In the genomic region with DNA sequence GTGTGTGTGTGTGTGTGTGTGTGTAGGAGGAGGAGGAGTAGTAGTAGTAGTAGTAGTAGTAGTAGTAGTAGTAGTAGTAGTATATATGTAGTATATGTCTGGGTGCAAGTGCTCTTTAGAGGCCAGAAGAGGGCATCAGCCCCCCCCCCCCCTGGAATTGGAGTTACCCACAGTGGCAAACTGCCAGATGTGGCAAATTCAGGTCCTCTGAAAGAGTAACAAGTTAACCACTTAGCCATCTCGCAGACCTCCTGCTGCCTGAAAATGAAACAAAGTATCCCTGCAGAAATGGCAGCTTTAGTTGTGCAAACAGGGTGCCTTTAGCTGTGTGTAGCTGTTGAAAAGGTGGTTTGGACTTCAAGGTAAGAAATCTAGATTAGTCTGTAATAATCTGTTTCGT, we compare ENCODE assay signal across 8 mouse cellular contexts. TPM values are rescaled to one million over a fixed set of nuclear protein-coding genes. Genes with fewer than 3 reads are reported as not detected.
DNase-seq lines count a peak whose midpoint lies in the region; ATAC-seq and TF ChIP-seq lines count a peak whose summit lies in the region.

No protein-coding gene starts in this region.

- no peak overlapping the region for H3K9ac ChIP-seq in embryonic facial prominence, embryonic 13.5 days
- no peak overlapping the region for H3K9ac ChIP-seq in kidney, postnatal 0 days (ENCODE audit: low read depth, low read length)

- H3K27me3 ChIP-seq in megakaryocyte, embryonic 14.5 days (replicated peaks) = no peaks in the 10 kb centered on the region
- H3K27me3 ChIP-seq in embryonic facial prominence, embryonic 13.5 days = no peaks in the 10 kb centered on the region
- H3K27me3 ChIP-seq in kidney, postnatal 0 days (ENCODE audit: insufficient read depth, low read length) = no peaks in the 10 kb centered on the region
- H3K27me3 ChIP-seq in small intestine, adult 2 months (ENCODE audit: control insufficient read depth, insufficient read depth, low read length) = no peaks in the 10 kb centered on the region

- no peak for TF ChIP-seq CTCF in kidney, postnatal 0 days (IDR thresholded peaks at IDR 0.05; ENCODE audit: low read depth)
- TF ChIP-seq CTCF in small intestine, adult 2 months (IDR thresholded peaks at IDR 0.05; ENCODE audit: extremely low read depth, insufficient read length, insufficient replicate concordance, low read depth, low read length) = no peak

- TF ChIP-seq POLR2A in small intestine, adult 2 months (IDR thresholded peaks at IDR 0.05; ENCODE audit: low read depth, low read length) = no peak

- no peaks in the 10 kb centered on the region for H3K9me3 ChIP-seq in megakaryocyte, embryonic 14.5 days
- no peaks in the 10 kb centered on the region for H3K9me3 ChIP-seq in embryonic facial prominence, embryonic 13.5 days
- H3K9me3 ChIP-seq in kidney, postnatal 0 days (replicated peaks; ENCODE audit: low read length) = no peaks in the 10 kb centered on the region

- H3K27ac ChIP-seq in embryonic facial prominence, embryonic 13.5 days = no peak overlapping the region
- H3K27ac ChIP-seq in kidney, postnatal 0 days = peak overlapping the region; percentile 89
- peak overlapping the region; percentile 98 for H3K27ac ChIP-seq in small intestine, adult 2 months (ENCODE audit: insufficient read depth, low read depth, low read length)

- DNase-seq in kidney, postnatal 0 days (ENCODE audit: low spot score) = no peak
- DNase-seq in heart, postnatal 4 days = no peak

- H3K4me1 ChIP-seq in megakaryocyte, embryonic 14.5 days = peaks cover 69% of the 10 kb centered on the region
- peaks cover 16% of the 10 kb centered on the region; the same call in 1 of the 2 replicates for H3K4me1 ChIP-seq in embryonic facial prominence, embryonic 13.5 days
- no peaks in the 10 kb centered on the region for H3K4me1 ChIP-seq in kidney, postnatal 0 days (replicated peaks; ENCODE audit: insufficient read depth, low read length)
- H3K4me1 ChIP-seq in small intestine, adult 2 months (ENCODE audit: control insufficient read depth, insufficient read depth, insufficient read length, low read length) = peaks cover 35% of the 10 kb centered on the region

- peak overlapping the region; percentile 91 for H3K4me3 ChIP-seq in megakaryocyte, embryonic 14.5 days (replicated peaks)
- no peak overlapping the region for H3K4me3 ChIP-seq in embryonic facial prominence, embryonic 13.5 days
- H3K4me3 ChIP-seq in kidney, postnatal 0 days (replicated peaks; ENCODE audit: low read depth, low read length) = peak overlapping the region; percentile 87; the same call in 1 of the 2 replicates
- peak overlapping the region; percentile 32; the same call in 1 of the 2 replicates for H3K4me3 ChIP-seq in small intestine, adult 2 months (ENCODE audit: low read depth, low read length)

- 58% methylated on average over 2 of the region's 2 CpGs for WGBS in embryonic facial prominence, embryonic 13.5 days
- WGBS in kidney, postnatal 0 days = 64% methylated on average over 2 of the region's 2 CpGs
- WGBS in small intestine, adult 2 months = 16% methylated on average over 2 of the region's 2 CpGs

- peak overlapping the region; percentile 77 for H3K4me2 ChIP-seq in embryonic facial prominence, embryonic 13.5 days
- peak overlapping the region; percentile 65 for H3K4me2 ChIP-seq in kidney, postnatal 0 days (ENCODE audit: low read length)

- no peak for ATAC-seq in megakaryocyte, adult 5-6 weeks (ENCODE audit: poor library complexity, severe bottlenecking)
- no peak for ATAC-seq in embryonic facial prominence, embryonic 13.5 days (ENCODE audit: insufficient number of reproducible peaks, insufficient read depth, low FRiP score, low TSS enrichment, low read depth)
- no peak for ATAC-seq in kidney, postnatal 0 days (replicated peaks; ENCODE audit: low FRiP score, low read depth)
- ATAC-seq in erythroid progenitor cell, adult 5-6 weeks (replicated peaks; ENCODE audit: low FRiP score, poor library complexity, severe bottlenecking) = no peak
- ATAC-seq in frontal cortex, adult (ENCODE audit: low TSS enrichment) = no peak

- H3K36me3 ChIP-seq in megakaryocyte, embryonic 14.5 days (replicated peaks; ENCODE audit: low read length) = peaks cover 40% of the 10 kb centered on the region
- no peaks in the 10 kb centered on the region for H3K36me3 ChIP-seq in embryonic facial prominence, embryonic 13.5 days
- H3K36me3 ChIP-seq in kidney, postnatal 0 days (ENCODE audit: insufficient read depth, low read length) = no peaks in the 10 kb centered on the region
- H3K36me3 ChIP-seq in small intestine, adult 2 months (ENCODE audit: control insufficient read depth, insufficient read depth, low read length) = peaks cover 7% of the 10 kb centered on the region

RNA-seq across cellular contexts. Expression of a gene that starts 1.8 kb away (rescaled TPM):
- 4.1 and 14.0 TPM in 2 replicates for polyA plus RNA-seq in megakaryocyte, embryonic 14.5 days (2012; ENCODE audit: insufficient read depth, low replicate concordance)
- total RNA-seq in megakaryocyte, adult 5-6 weeks (2015) = 41.1 and 41.5 TPM in 2 replicates
- 25.2 and 30.4 TPM in 2 replicates for total RNA-seq in megakaryocyte, adult 5-6 weeks (2017)
- polyA plus RNA-seq in embryonic facial prominence, embryonic 13.5 days (2015; fragmentation: Nextera tagmentation; extraction: Ambion mirVana) = 52.1 and 61.6 TPM in 2 replicates
- polyA plus RNA-seq in kidney, postnatal 0 days (2015; fragmentation: Nextera tagmentation; extraction: Ambion mirVana) = 106 and 117 TPM in 2 replicates
- 15.8 and 36.6 TPM in 2 replicates for polyA plus RNA-seq in small intestine, adult 2 months (2012; rRNA removed)
- 30.6 and 39.8 TPM in 2 replicates for total RNA-seq in erythroid progenitor cell, adult 5-6 weeks (2015; ENCODE audit: low replicate concordance)
- 12.6 and 15.1 TPM in 2 replicates for total RNA-seq in erythroid progenitor cell, adult 5-6 weeks (2017; ENCODE audit: low replicate concordance)
- 10 to 100 TPM; 13.5 to 16.5 TPM for total RNA-seq in heart, postnatal 4 days (2021)

RNA-seq across cellular contexts. Expression of a gene that starts 18.0 kb away (rescaled TPM):
- not detected in 2 replicates for polyA plus RNA-seq in megakaryocyte, embryonic 14.5 days (2012; ENCODE audit: insufficient read depth, low replicate concordance)
- not detected in 2 replicates for total RNA-seq in megakaryocyte, adult 5-6 weeks (2015)
- not detected in 2 replicates for total RNA-seq in megakaryocyte, adult 5-6 weeks (2017)
- polyA plus RNA-seq in embryonic facial prominence, embryonic 13.5 days (2015; fragmentation: Nextera tagmentation; extraction: Ambion mirVana) = 0.49 and 0.61 TPM in 2 replicates
- 0.14 and 0.33 TPM in 2 replicates for polyA plus RNA-seq in kidney, postnatal 0 days (2015; fragmentation: Nextera tagmentation; extraction: Ambion mirVana)
- not detected in 2 replicates for polyA plus RNA-seq in small intestine, adult 2 months (2012; rRNA removed)
- total RNA-seq in erythroid progenitor cell, adult 5-6 weeks (2015; ENCODE audit: low replicate concordance) = not detected in 2 replicates
- total RNA-seq in erythroid progenitor cell, adult 5-6 weeks (2017; ENCODE audit: low replicate concordance) = not detected in 2 replicates
- total RNA-seq in heart, postnatal 4 days (2021) = under 1 TPM; 0.16 to 0.33 TPM
